Mouse (Mus musculus): Measurements from ENCODE around the gene Itih4. TPM values are rescaled to one million over a fixed set of nuclear protein-coding genes. Genes with fewer than 3 reads are reported as not detected.

The Itih4 gene
- polyA plus RNA-seq, 1 experiment from 2014 or later, result not detected

GRCm38 (mm10) chr14:30868826-30869225 lies 17.4 kb upstream of the Itih4 start:
- no peak for DNase-seq (ENCODE audit: low spot score)
- no peak overlapping the region for H3K27ac ChIP-seq (replicated peaks)
- WGBS, result 92% methylated on average over 10 of the region's 10 CpGs
- no peaks in the 10 kb centered on the region for H3K9me3 ChIP-seq
- H3K4me1 ChIP-seq, result peaks cover 16% of the 10 kb centered on the region
- no peaks in the 10 kb centered on the region for H3K27me3 ChIP-seq (replicated peaks; ENCODE audit: low read depth, poor library complexity, severe bottlenecking)
- H3K36me3 ChIP-seq (replicated peaks), result peaks cover 70% of the 10 kb centered on the region
- H3K4me3 ChIP-seq, result no peak overlapping the region

GRCm38 (mm10) chr14:30869391-30869801 lies 16.9 kb upstream of the Itih4 start:
- DNase-seq (ENCODE audit: low spot score), result no peak
- Histone ChIP-seq H3K27ac (replicated peaks) (peak overlapping the region; percentile 66), H3K4me3 (no peak overlapping the region), H3K36me3 (replicated peaks) (peaks cover 75% of the 10 kb centered on the region), H3K4me1 (peaks cover 16% of the 10 kb centered on the region), H3K9me3 (no peaks in the 10 kb centered on the region), H3K27me3 (replicated peaks; ENCODE audit: low read depth, poor library complexity, severe bottlenecking) (no peaks in the 10 kb centered on the region)
- WGBS, result 80% methylated on average over 8 of the region's 8 CpGs

GRCm38 (mm10) chr14:30870206-30871147 lies 15.8 kb upstream of the Itih4 start:
- H3K27ac ChIP-seq (replicated peaks), result peak overlapping the region; percentile 66; the same call in 1 of the 2 replicates
- WGBS, result 80% methylated on average over 25 of the region's 25 CpGs

GRCm38 (mm10) chr14:30874095-30874700 lies 12.1 kb upstream of the Itih4 start:
- peaks cover 31% of the 10 kb centered on the region for H3K4me1 ChIP-seq
- 87% methylated on average over 18 of the region's 18 CpGs for WGBS
- peaks cover 69% of the 10 kb centered on the region for H3K36me3 ChIP-seq (replicated peaks)
- no peak overlapping the region for H3K4me3 ChIP-seq
- DNase-seq (ENCODE audit: low spot score), result no peak
- no peak overlapping the region for H3K27ac ChIP-seq (replicated peaks)
- no peaks in the 10 kb centered on the region for H3K9me3 ChIP-seq
- H3K27me3 ChIP-seq (replicated peaks; ENCODE audit: low read depth, poor library complexity, severe bottlenecking), result no peaks in the 10 kb centered on the region

More at GRCm38 (mm10) chr14:30870206-30871147, 15.8 kb upstream of the Itih4 start:
- H3K27me3 ChIP-seq (replicated peaks; ENCODE audit: low read depth, poor library complexity, severe bottlenecking), result no peaks in the 10 kb centered on the region
- H3K36me3 ChIP-seq (replicated peaks), result peaks cover 76% of the 10 kb centered on the region
- H3K9me3 ChIP-seq, result no peaks in the 10 kb centered on the region
- H3K4me1 ChIP-seq, result peaks cover 20% of the 10 kb centered on the region
- DNase-seq (ENCODE audit: low spot score), result peak; percentile 34
- H3K4me3 ChIP-seq, result no peak overlapping the region

- no peak overlapping the region for H3K27ac ChIP-seq (replicated peaks)
- peaks cover 64% of the 10 kb centered on the region for H3K36me3 ChIP-seq (replicated peaks)
- H3K4me3 ChIP-seq, result no peak overlapping the region
- H3K9me3 ChIP-seq, result no peaks in the 10 kb centered on the region
- DNase-seq (ENCODE audit: low spot score), result no peak
- 89% methylated on average over 12 of the region's 12 CpGs for WGBS
- H3K4me1 ChIP-seq, result peaks cover 31% of the 10 kb centered on the region
- H3K27me3 ChIP-seq (replicated peaks; ENCODE audit: low read depth, poor library complexity, severe bottlenecking), result no peaks in the 10 kb centered on the region
Observed at GRCm38 (mm10) chr14:30875130-30875865, 11.0 kb upstream of the Itih4 start.

GRCm38 (mm10) chr14:30875955-30876354 lies 10.3 kb upstream of the Itih4 start:
- Histone ChIP-seq H3K27ac (replicated peaks) (no peak overlapping the region), H3K4me3 (no peak overlapping the region), H3K9me3 (no peaks in the 10 kb centered on the region), H3K36me3 (replicated peaks) (peaks cover 61% of the 10 kb centered on the region), H3K27me3 (replicated peaks; ENCODE audit: low read depth, poor library complexity, severe bottlenecking) (no peaks in the 10 kb centered on the region), H3K4me1 (peaks cover 27% of the 10 kb centered on the region; the same call in 1 of the 2 replicates)
- 81% methylated on average over 9 of the region's 9 CpGs for WGBS
- DNase-seq (ENCODE audit: low spot score), result no peak

- DNase-seq (ENCODE audit: low spot score), result no peak
- no peak overlapping the region for H3K27ac ChIP-seq (replicated peaks)
- 89% methylated on average over 10 of the region's 10 CpGs for WGBS
- no peaks in the 10 kb centered on the region for H3K9me3 ChIP-seq
- peaks cover 27% of the 10 kb centered on the region; the same call in 1 of the 2 replicates for H3K4me1 ChIP-seq
- H3K27me3 ChIP-seq (replicated peaks; ENCODE audit: low read depth, poor library complexity, severe bottlenecking), result no peaks in the 10 kb centered on the region
- H3K4me3 ChIP-seq, result no peak overlapping the region
- H3K36me3 ChIP-seq (replicated peaks), result peaks cover 56% of the 10 kb centered on the region
Observed at GRCm38 (mm10) chr14:30876451-30876850, 9.8 kb upstream of the Itih4 start.

GRCm38 (mm10) chr14:30877827-30878226 lies 8.4 kb upstream of the Itih4 start:
- no peak for DNase-seq (ENCODE audit: low spot score)
- peaks cover 29% of the 10 kb centered on the region; the same call in 1 of the 2 replicates for H3K4me1 ChIP-seq
- WGBS, result 91% methylated on average over 3 of the region's 3 CpGs
- no peaks in the 10 kb centered on the region for H3K9me3 ChIP-seq
- H3K36me3 ChIP-seq (replicated peaks), result peaks cover 44% of the 10 kb centered on the region
- no peaks in the 10 kb centered on the region for H3K27me3 ChIP-seq (replicated peaks; ENCODE audit: low read depth, poor library complexity, severe bottlenecking)
- H3K4me3 ChIP-seq, result no peak overlapping the region
- no peak overlapping the region for H3K27ac ChIP-seq (replicated peaks)

- H3K27ac ChIP-seq (replicated peaks), result peak within 1 kb of the TSS; percentile 52
- peaks cover 30% of the 10 kb centered on the region; the same call in 1 of the 2 replicates for H3K4me1 ChIP-seq
- H3K9me3 ChIP-seq, result no peaks in the 10 kb centered on the region
- peaks cover 31% of the 10 kb centered on the region for H3K36me3 ChIP-seq (replicated peaks)
- H3K27me3 ChIP-seq (replicated peaks; ENCODE audit: low read depth, poor library complexity, severe bottlenecking), result no peaks in the 10 kb centered on the region
- no peak within 1 kb of the TSS for H3K4me3 ChIP-seq
- WGBS, result 82% methylated on average over 11 of the region's 11 CpGs
- DNase-seq (ENCODE audit: low spot score), result no peak
Observed at GRCm38 (mm10) chr14:30878958-30879571, 7.2 kb upstream of the Itih4 start, which contains the start of gene Mustn1. Gene Mustn1, plus strand, starts transcription at chr14:30879200.

- no peaks in the 10 kb centered on the region for H3K27me3 ChIP-seq (replicated peaks; ENCODE audit: low read depth, poor library complexity, severe bottlenecking)
- H3K36me3 ChIP-seq (replicated peaks), result peaks cover 24% of the 10 kb centered on the region
- H3K27ac ChIP-seq (replicated peaks), result no peak overlapping the region
- H3K4me3 ChIP-seq, result no peak overlapping the region
- H3K9me3 ChIP-seq, result no peaks in the 10 kb centered on the region
- DNase-seq (ENCODE audit: low spot score), result peak; percentile 23
- WGBS, result 60% methylated on average over 9 of the region's 9 CpGs
- peaks cover 30% of the 10 kb centered on the region; the same call in 1 of the 2 replicates for H3K4me1 ChIP-seq
Observed at GRCm38 (mm10) chr14:30879794-30880193, 6.5 kb upstream of the Itih4 start.

- Histone ChIP-seq H3K27me3 (replicated peaks; ENCODE audit: low read depth, poor library complexity, severe bottlenecking) (no peaks in the 10 kb centered on the region), H3K4me3 (no peak overlapping the region), H3K4me1 (peaks cover 29% of the 10 kb centered on the region; the same call in 1 of the 2 replicates), H3K27ac (replicated peaks) (no peak overlapping the region), H3K36me3 (replicated peaks) (peaks cover 21% of the 10 kb centered on the region), H3K9me3 (no peaks in the 10 kb centered on the region)
- no peak for DNase-seq (ENCODE audit: low spot score)
- WGBS, result 70% methylated on average over 8 of the region's 8 CpGs
Observed at GRCm38 (mm10) chr14:30880251-30880650, 6.0 kb upstream of the Itih4 start.
